23 mouse cellular contexts compared by ENCODE assay signal in the genomic region with DNA sequence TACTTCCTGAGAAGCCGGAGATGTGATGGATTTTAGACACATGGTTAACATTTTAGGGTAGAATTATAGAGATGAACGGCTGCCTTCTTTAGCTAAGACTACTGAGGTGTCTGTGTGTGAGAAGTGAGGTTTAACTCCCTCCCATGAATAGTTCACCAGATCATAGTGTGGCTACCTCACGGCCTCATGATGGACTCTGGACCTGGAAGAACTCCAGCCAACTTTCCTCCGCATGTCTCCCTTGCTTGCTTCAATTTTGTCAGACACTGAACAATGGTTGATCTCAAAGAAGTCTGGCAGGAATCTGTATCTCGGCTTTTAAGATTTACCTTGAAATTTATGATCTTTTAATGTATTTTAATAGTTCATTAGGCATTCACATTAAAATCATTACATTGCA. TPM values are rescaled to one million over a fixed set of nuclear protein-coding genes. Genes with fewer than 3 reads are reported as not detected.
"Had no signal": no experiment of that assay in that cellular context is flagged by ENCODE, and none has a peak within 500 bp of the region (broad histone marks: within the 10 kb centered on the region; RNA-seq: fewer than 3 reads in every experiment).

No protein-coding gene starts in this region.

- H3K4me3 ChIP-seq: intestine, embryonic 15.5 days; limb, embryonic 12.5 days; limb, embryonic 15.5 days; liver, embryonic 13.5 days; midbrain, embryonic 12.5 days; myocyte; neural tube, embryonic 13.5 days; stomach, embryonic 15.5 days had no signal

- H3K4me2 ChIP-seq: intestine, embryonic 15.5 days; limb, embryonic 12.5 days; limb, embryonic 15.5 days; liver, embryonic 13.5 days; midbrain, embryonic 12.5 days; neural tube, embryonic 13.5 days; stomach, embryonic 15.5 days had no signal

- ATAC-seq: hindbrain, embryonic 16.5 days; intestine, embryonic 15.5 days; midbrain, embryonic 16.5 days had no signal

- H3K27ac ChIP-seq: intestine, embryonic 15.5 days; kidney, postnatal 0 days; limb, embryonic 12.5 days; limb, embryonic 15.5 days; liver, embryonic 13.5 days; midbrain, embryonic 12.5 days; neural tube, embryonic 13.5 days; stomach, embryonic 15.5 days had no signal

- DNase-seq: left cerebral cortex, postnatal 4 days; liver, embryonic 13.5 days; lung, adult 2 months; lung, postnatal 14 days; lung, postnatal 4 days; retina, postnatal 1 day; right cerebral cortex, postnatal 25 days; spleen, adult 18-20 months; thymus, postnatal 25 days had no signal

- H3K4me1 ChIP-seq: intestine, embryonic 15.5 days; limb, embryonic 12.5 days; liver, embryonic 13.5 days; neural tube, embryonic 13.5 days; stomach, embryonic 15.5 days had no signal

- H3K36me3 ChIP-seq: intestine, embryonic 15.5 days; limb, embryonic 12.5 days; limb, embryonic 15.5 days; liver, embryonic 13.5 days; midbrain, embryonic 12.5 days; neural tube, embryonic 13.5 days; stomach, embryonic 15.5 days had no signal

- H3K9ac ChIP-seq: intestine, embryonic 15.5 days; limb, embryonic 12.5 days; limb, embryonic 15.5 days; liver, embryonic 13.5 days; midbrain, embryonic 12.5 days; neural tube, embryonic 13.5 days; stomach, embryonic 15.5 days had no signal

- H3K27me3 ChIP-seq: intestine, embryonic 15.5 days; limb, embryonic 12.5 days; limb, embryonic 15.5 days; liver, embryonic 13.5 days; midbrain, embryonic 12.5 days; neural tube, embryonic 13.5 days; stomach, embryonic 15.5 days had no signal

- H3K9me3 ChIP-seq: intestine, embryonic 15.5 days; limb, embryonic 12.5 days; limb, embryonic 15.5 days; liver, embryonic 13.5 days; midbrain, embryonic 12.5 days; neural tube, embryonic 13.5 days; stomach, embryonic 15.5 days had no signal

RNA-seq across cellular contexts. Expression of a gene that starts 11.2 kb away (rescaled TPM):
- total RNA-seq: megakaryocyte progenitor cell, adult 5-6 weeks; megakaryocyte-erythroid progenitor cell, adult 5-6 weeks; monocyte, adult 5-6 weeks; neutrophil, adult 5-6 weeks had no signal
